Mouse (Mus musculus) ES-E14 (cell line): Measurements from ENCODE around the gene 1700011L22Rik. TPM values are rescaled to one million over a fixed set of nuclear protein-coding genes. Genes with fewer than 3 reads are reported as not detected.

Experiments
- DNase-seq: peaks from one replicate; pipeline ENCODE4 v3.0.0-alpha.2; 2013; ENCODE audit warnings: low read depth, low spot score
- H3K27ac ChIP-seq: 2 replicates; pipeline ENCODE4 v1.5.1; 2012; ENCODE audit warnings: low read depth, mild to moderate bottlenecking, low read length, moderate library complexity, mixed read lengths; ENCODE audit not compliant: poor library complexity, insufficient read depth, severe bottlenecking
- H3K36me3 ChIP-seq: 2 replicates; pipeline ENCODE4 v1.6.1; 2012; ENCODE audit warnings: mild to moderate bottlenecking, low read length, moderate library complexity, mixed read lengths; ENCODE audit not compliant: control insufficient read depth, poor library complexity, insufficient read depth, severe bottlenecking
- H3K4me1 ChIP-seq, 2 experiments: fragments of 150-350 bp in 1 of 2; sonication (generic) in 1 of 2; 2 replicates each; pipeline ENCODE4 v1.6.1; 2012; ENCODE audit warnings: low read length in 2 of 2, mild to moderate bottlenecking in 1 of 2, mixed read lengths in 1 of 2; ENCODE audit not compliant: control insufficient read depth in 2 of 2, insufficient read depth in 2 of 2, poor library complexity in 1 of 2
- H3K4me3 ChIP-seq, 2 experiments: fragments of 150-350 bp in 1 of 2; sonication (generic) in 1 of 2; 2 replicates each; pipeline ENCODE4 v1.5.1; 2012; ENCODE audit warnings: low read length in 2 of 2, low read depth in 1 of 2, mild to moderate bottlenecking in 1 of 2, mixed read lengths in 1 of 2; ENCODE audit not compliant: insufficient read depth in 1 of 2, poor library complexity in 1 of 2, severe bottlenecking in 1 of 2
- H3K9ac ChIP-seq: 2 replicates; pipeline ENCODE4 v1.6.1; 2012; ENCODE audit warnings: low read depth, mild to moderate bottlenecking, low read length, mixed read lengths; ENCODE audit not compliant: poor library complexity, insufficient read depth, severe bottlenecking
- H3K9me3 ChIP-seq: fragments of 150-350 bp; sonication (generic); 2 replicates; pipeline ENCODE4 v1.6.1; 2012; ENCODE audit warnings: low read depth, mild to moderate bottlenecking, low read length; ENCODE audit not compliant: control insufficient read depth, insufficient read depth
- CHD2 ChIP-seq: IDR thresholded peaks from 2 replicates; pipeline ENCODE4 v1.6.1; 2014; ENCODE audit warnings: mild to moderate bottlenecking, low read depth, low read length, inconsistent platforms
- HCFC1 ChIP-seq: IDR thresholded peaks from 2 replicates; pipeline ENCODE4 v1.6.1; 2012; ENCODE audit warnings: low read length, inconsistent platforms, borderline replicate concordance; ENCODE audit not compliant: insufficient read depth
- MAFK ChIP-seq: IDR thresholded peaks from 2 replicates; pipeline ENCODE4 v1.6.1; 2014; ENCODE audit warnings: mild to moderate bottlenecking, low read depth, low read length, inconsistent platforms; ENCODE audit not compliant: insufficient read depth
- ZC3H11A ChIP-seq: IDR thresholded peaks from 2 replicates; pipeline ENCODE4 v1.6.1; 2012; ENCODE audit warnings: low read depth, mild to moderate bottlenecking, inconsistent platforms, low read length, borderline replicate concordance
- ZNF384 ChIP-seq: IDR thresholded peaks from 2 replicates; pipeline ENCODE4 v1.6.1; 2012; ENCODE audit warnings: low read depth, low read length, inconsistent platforms
- in situ Hi-C, 2 experiments: fragments of 600-800 bp; cut with MboI; formaldehyde crosslinking; loops; one replicate each; pipeline ENCODE4 v1.15.1; 2025; ENCODE audit warnings: low sequenced_read_pairs in 2 of 2, inconsistent platforms in 1 of 2; ENCODE audit not compliant: unreplicated experiment in 2 of 2
- total RNA-seq: library from RNA; depleted of rRNA; stranded (reverse); fragments of 300-350 nt; gene quantifications from 2 replicates; pipeline ENCODE4 v1.2.3, GENCODE M21; 2012; rRNA removed

Gene 1700011L22Rik
- not detected in 2 replicates for total RNA-seq

- H3K36me3 ChIP-seq: no peaks in the 10 kb centered on the region
- H3K4me1 ChIP-seq: no peaks in the 10 kb centered on the region
- in situ Hi-C loops: no loop called here
- no peaks in the 10 kb centered on the region for H3K9me3 ChIP-seq
- DNase-seq: no peak
- no peak within 1 kb of the TSS for H3K9ac ChIP-seq
- H3K4me3 ChIP-seq: no peak within 1 kb of the TSS
- no peak within 1 kb of the TSS for H3K27ac ChIP-seq
- TF ChIP-seq CHD2 (no peak), ZNF384 (no peak), MAFK (no peak), ZC3H11A (no peak), HCFC1 (no peak)
These were observed at the start of gene 1700011L22Rik for GRCm38 (mm10) chr8:79248470-79248869. Gene 1700011L22Rik (minus strand): TSS chr8:79248570.

GRCm38 (mm10) chr8:79297763-79298162, 49.4 kb upstream of the 1700011L22Rik start:
- DNase-seq: peak; percentile 25
- 0 out of 2 replicates have a peak, but pooled peaks have one; percentile 9 for TF ChIP-seq ZC3H11A
- no peak for TF ChIP-seq CHD2
- TF ChIP-seq ZNF384: no peak
- TF ChIP-seq MAFK: no peak
- no peak for TF ChIP-seq HCFC1
- in situ Hi-C loops: no loop called here
- no peak overlapping the region for H3K9ac ChIP-seq
- no peaks in the 10 kb centered on the region for H3K9me3 ChIP-seq
- H3K4me3 ChIP-seq: no peak overlapping the region
- H3K36me3 ChIP-seq: no peaks in the 10 kb centered on the region
- no peak overlapping the region for H3K27ac ChIP-seq
- no peaks in the 10 kb centered on the region; a peak in 1 of 4 replicates for H3K4me1 ChIP-seq

- TF ChIP-seq HCFC1 (no peak), CHD2 (no peak), ZNF384 (0 out of 2 replicates have a peak, but pooled peaks have one; percentile 35)
- no peaks in the 10 kb centered on the region; a peak in 1 of 4 replicates for H3K4me1 ChIP-seq
- peak overlapping the region; percentile 64 for H3K27ac ChIP-seq
- H3K9ac ChIP-seq: peak overlapping the region; percentile 93
- no peak for DNase-seq
- in situ Hi-C loops: no loop called here
- no peaks in the 10 kb centered on the region for H3K36me3 ChIP-seq
- H3K9me3 ChIP-seq: no peaks in the 10 kb centered on the region
- H3K4me3 ChIP-seq: peak overlapping the region; percentile 78 to 81
These were observed 47.1 kb upstream of the 1700011L22Rik start for GRCm38 (mm10) chr8:79295276-79296105.

- H3K4me1 ChIP-seq: no peaks in the 10 kb centered on the region; a peak in 1 of 4 replicates
- in situ Hi-C loops: no loop called here
- H3K36me3 ChIP-seq: no peaks in the 10 kb centered on the region
- H3K4me3 ChIP-seq: peak within 1 kb of the TSS; percentile 81 to 85
- peak within 1 kb of the TSS; percentile 64 for H3K27ac ChIP-seq
- peak; percentile 88 for DNase-seq
- H3K9me3 ChIP-seq: no peaks in the 10 kb centered on the region
- H3K9ac ChIP-seq: peak within 1 kb of the TSS; percentile 93
- TF ChIP-seq HCFC1 (0 out of 2 replicates have a peak, but pooled peaks have one; percentile 21), CHD2 (peak; percentile 43; the same call in 1 of the 2 replicates), MAFK (no peak), ZC3H11A (no peak), ZNF384 (no peak)
These were observed 46.4 kb upstream of the 1700011L22Rik start, which contains the start of gene Mmaa for GRCm38 (mm10) chr8:79294610-79295275. Gene Mmaa (minus strand): TSS chr8:79294937.
